Mouse (Mus musculus): ENCODE data around the gene Cenpj.

- no peak for TF ChIP-seq CTCF (IDR thresholded peaks at IDR 0.05; ENCODE audit: control insufficient read depth, insufficient read depth, low read length)
- TF ChIP-seq POLR2A (IDR thresholded peaks at IDR 0.05; ENCODE audit: borderline replicate concordance, control insufficient read depth, low read depth, low read length) = no peak
Measured at GRCm38 (mm10) chr14:56552924-56553323, 22.3 kb downstream of the Cenpj start.
